Mouse (Mus musculus): ENCODE measurements around the gene Ing2.

The Ing2 gene

DNA sequence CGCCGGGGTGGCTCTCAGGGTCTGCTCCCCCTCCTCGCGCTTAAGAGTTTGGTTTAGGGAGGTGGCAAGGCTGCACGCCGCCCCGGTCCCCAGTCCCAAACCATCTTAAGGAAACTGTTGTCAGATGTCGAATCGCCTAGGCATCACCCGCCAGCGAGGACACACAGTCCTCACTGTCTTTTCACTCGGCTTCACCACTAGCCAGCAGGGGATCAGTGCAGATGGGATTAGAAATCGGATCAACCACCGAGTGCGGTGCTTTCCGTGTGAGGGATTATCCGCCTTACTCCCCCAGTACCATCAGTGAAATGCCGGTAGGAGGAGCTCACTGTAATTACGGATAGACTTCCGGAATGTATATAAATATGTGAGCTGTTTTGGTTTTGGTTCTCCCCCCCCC is 430 bp upstream of the Ing2 start:
- peak; percentile 74 for DNase-seq (ENCODE audit: low read depth, low spot score)

DNA sequence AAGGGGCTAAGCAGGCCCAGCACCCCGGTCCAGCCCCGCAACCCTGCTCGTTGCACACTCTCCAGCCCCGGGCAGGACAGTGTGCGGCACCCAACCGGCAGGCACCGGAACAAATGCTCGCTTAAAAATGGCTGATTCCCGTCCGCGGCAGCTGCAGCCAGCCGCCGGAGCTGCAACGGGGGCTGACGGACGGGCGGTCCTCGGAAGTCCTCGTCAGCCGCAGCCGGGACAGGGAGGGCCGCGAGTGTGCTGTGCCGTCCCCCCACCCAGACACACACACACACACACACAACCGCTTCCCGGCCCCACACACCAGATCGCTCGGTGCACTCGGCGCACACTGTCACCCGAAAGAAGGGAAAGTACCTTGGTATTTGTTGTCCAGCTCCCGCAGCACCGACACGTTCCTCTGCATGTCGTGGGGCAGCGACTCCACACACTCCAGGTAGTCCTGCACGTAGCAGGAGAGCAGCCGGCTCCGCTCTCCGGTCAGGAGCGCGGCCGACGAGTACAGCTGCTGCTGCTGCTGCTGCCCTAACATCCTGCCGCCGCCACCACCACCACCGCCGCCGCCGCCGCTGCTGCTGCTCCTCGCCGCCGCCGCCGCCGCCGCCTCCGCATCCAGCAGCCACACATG is 1.1 kb downstream of the Ing2 start:
- DNase-seq (ENCODE audit: low read depth, low spot score), result no peak

GRCm38 (mm10) chr8:47673317-47674139 is 1.8 kb downstream of the Ing2 start:
- peak; percentile 89 for DNase-seq (ENCODE audit: low read depth, low spot score)

DNA sequence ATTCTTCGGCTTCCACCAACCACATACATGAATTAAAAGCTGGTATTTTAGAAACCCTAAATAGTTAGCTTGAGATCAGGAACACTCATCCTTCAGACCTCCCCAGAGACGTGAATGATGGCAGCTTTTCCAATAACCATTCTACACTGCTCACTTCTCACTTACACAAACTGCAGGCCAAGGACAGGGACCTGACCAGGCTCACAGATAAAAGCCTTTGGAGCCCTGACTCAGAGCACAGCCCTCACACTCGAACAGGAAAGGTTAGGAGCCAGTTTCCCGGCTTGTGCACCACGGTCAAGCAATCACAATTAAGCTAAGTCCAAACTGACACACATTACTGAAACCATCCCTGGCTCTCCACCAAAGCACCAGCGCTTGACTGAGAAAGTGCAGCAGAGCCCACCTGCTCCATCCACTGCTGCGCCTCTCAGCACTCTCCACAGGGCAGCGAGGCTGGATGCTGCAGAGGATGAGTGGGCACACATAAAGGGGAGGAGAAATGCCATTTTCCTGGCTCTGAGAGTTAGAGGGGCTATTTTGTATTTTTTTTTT is 11.0 kb downstream of the Ing2 start:
- no peak for DNase-seq (ENCODE audit: low read depth, low spot score)

DNA sequence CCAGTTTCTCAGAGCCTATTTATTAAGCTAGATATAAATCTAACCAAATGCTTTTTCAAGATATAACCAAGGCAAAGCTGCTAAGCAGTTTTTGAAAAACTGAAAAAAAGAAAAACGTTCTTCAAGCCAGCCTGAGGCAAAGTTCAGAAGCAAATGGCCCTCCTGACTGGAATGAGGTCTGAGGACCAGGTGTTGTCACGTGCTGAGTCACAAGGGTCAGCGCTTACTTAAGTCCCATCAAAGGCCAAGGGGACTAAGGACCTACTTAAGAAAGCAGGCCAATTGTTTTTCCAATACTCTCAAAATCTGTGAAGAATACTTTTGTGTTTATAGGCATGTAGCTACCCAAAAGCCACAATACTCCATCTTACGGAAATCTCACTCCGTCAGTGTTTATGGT is 12.2 kb downstream of the Ing2 start:
- no peak for DNase-seq (ENCODE audit: low read depth, low spot score)

DNA sequence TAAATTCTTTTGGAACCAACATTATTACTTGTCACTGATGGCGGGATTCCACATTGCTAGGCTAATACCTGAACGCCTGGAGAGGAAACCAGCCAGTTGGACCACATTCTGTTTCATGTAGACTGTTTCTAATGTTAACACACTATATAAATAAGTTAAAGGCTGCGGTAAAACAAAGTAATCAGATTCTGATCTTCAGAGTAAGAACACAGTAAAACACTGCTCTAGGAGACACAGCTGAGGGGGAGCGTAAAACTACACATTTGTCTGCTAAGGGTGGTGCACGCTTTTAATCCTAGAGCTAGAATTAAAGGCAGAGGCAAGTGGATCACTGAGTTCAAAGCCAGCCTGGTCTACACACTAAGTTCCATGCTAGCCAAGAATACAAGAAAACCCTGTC is 12.6 kb downstream of the Ing2 start:
- no peak for DNase-seq (ENCODE audit: low read depth, low spot score)

DNA sequence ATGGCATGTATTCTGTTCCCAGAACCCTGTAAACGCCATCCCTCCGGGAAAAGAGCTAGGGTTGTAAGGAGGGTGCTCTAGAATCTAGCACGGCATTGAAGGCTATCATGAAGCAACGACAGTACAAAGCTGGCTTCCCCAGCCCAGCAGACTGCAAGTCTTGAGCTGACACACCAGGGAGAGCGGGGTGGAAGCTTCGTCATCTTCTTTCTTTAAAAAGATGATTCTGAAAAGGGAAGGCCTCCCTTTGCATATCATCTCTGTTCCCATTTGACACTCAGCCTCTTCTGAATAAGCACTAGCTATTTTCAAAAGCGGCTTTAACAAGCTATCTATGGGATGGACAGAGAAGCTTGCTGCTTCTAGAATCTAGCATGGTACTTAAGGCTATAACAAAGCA is 15.0 kb downstream of the Ing2 start:
- no peak for DNase-seq (ENCODE audit: low read depth, low spot score)

DNA sequence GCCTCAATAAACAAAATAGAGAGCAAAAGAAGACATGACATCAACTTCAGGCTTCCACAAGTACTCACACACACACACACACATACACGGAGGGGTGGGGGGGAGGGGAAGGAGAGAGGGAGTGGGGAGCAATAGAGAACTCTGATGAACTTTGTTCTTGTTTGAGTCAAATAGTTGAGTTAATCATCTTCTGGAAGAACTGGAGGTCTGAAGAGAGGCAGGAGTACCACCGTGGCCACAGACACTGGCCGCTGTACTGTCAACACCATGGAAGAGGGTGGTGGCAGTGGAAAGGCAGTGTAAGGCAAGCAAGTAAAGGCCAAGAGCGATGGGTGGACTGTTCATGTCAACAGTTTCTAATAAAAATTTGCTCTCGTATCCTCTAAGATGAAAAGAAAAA is 15.9 kb downstream of the Ing2 start:
- no peak for DNase-seq (ENCODE audit: low read depth, low spot score)

- no peak for DNase-seq (ENCODE audit: low read depth, low spot score)
These were observed 20.9 kb downstream of the Ing2 start for GRCm38 (mm10) chr8:47654406-47654805.

- DNase-seq (ENCODE audit: low read depth, low spot score), result no peak
These were observed 22.6 kb downstream of the Ing2 start for GRCm38 (mm10) chr8:47652737-47653076.

DNA sequence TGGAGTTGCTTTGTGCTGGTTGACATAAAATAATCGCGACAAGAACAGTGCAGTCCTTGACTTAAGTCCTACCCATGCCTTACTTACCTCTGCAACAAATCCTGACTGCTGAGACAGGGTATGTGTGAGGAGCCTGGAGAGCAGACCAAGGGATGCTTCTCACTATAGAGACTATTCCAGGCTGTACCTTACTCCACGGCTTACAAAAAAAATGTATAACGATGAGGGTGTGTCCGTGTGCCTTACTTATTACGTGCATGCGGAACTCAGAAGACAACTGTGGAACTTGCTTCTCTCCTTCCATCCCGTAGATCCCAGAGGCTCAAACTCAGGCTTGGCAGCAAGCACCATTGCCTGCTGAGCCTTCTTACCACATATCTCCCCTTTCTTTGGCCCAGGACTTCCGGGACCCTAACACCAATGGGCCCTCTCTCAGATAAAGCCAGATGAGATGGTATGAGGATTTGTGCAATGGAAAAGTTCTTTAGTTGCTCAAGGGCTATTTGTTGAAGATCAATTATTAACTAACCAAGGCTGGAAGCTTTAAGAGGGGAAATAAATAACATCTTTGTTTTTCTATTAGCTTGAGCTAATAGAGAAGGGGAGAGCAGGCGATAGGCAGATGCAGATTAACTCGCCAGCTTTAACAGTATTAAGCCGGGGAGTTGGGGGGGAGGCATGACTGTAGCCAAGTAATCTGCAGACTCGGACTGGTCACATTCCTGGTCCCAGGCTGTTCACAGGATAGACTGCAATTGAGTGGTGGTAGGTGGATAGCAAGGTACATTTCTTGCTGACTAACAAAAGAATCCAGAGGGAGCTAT is 23.2 kb downstream of the Ing2 start:
- no peak for DNase-seq (ENCODE audit: low read depth, low spot score)

- DNase-seq (ENCODE audit: low read depth, low spot score), result no peak
These were observed 24.5 kb downstream of the Ing2 start for GRCm38 (mm10) chr8:47650853-47651252.

GRCm38 (mm10) chr8:47649551-47649950 is 25.8 kb downstream of the Ing2 start:
- DNase-seq (ENCODE audit: low read depth, low spot score), result no peak

- no peak for DNase-seq (ENCODE audit: low read depth, low spot score)
These were observed 32.8 kb downstream of the Ing2 start for GRCm38 (mm10) chr8:47642514-47643064.

GRCm38 (mm10) chr8:47637152-47637551 is 38.2 kb downstream of the Ing2 start:
- no peak for DNase-seq (ENCODE audit: low read depth, low spot score)

DNA sequence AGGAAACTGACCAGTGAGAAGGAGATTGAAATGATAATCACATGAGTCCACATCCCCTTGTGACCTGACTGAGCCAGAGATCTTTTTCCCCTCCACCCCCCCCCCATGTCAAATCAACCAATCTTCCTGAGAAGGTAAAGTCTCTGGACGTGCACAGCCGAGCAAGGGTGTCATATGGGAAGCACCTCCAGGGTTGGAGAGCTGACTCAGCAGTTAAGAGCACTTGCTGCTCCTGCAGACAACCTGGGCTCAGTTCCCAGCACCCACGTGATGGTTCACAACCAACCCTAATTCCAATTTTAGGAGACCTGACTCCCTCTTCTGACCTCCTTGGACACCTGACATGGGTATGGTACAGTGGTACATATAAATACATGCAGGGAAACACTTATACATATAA is 39.3 kb downstream of the Ing2 start:
- no peak for DNase-seq (ENCODE audit: low read depth, low spot score)

GRCm38 (mm10) chr8:47634791-47635341 is 40.5 kb downstream of the Ing2 start:
- DNase-seq (ENCODE audit: low read depth, low spot score), result no peak

GRCm38 (mm10) chr8:47621144-47621543 is 54.2 kb downstream of the Ing2 start:
- DNase-seq (ENCODE audit: low read depth, low spot score), result no peak

All from ZHBTc4 (cell line).